Mouse (Mus musculus): Measurements from ENCODE around the gene Ccdc9b.

The Ccdc9b gene

GRCm38 (mm10) chr2:118761906-118762783 is at the start of gene Ccdc9b:
Gene Ccdc9b (minus strand): TSS chr2:118762661.
- DNase-seq = peak; percentile 88

GRCm38 (mm10) chr2:118810861-118811260 is 48.4 kb upstream of the Ccdc9b start:
- DNase-seq = no peak

- no peak for DNase-seq
Measured at GRCm38 (mm10) chr2:118806860-118807259, 44.4 kb upstream of the Ccdc9b start.

GRCm38 (mm10) chr2:118805756-118806155 is 43.3 kb upstream of the Ccdc9b start:
- DNase-seq = peak; percentile 41

- DNase-seq = peak; percentile 54
Measured at GRCm38 (mm10) chr2:118805137-118805536, 42.7 kb upstream of the Ccdc9b start.

GRCm38 (mm10) chr2:118804474-118804873 is 42.0 kb upstream of the Ccdc9b start:
- peak; percentile 37 for DNase-seq

- peak; percentile 87 for DNase-seq
Measured at GRCm38 (mm10) chr2:118802542-118803118, 40.2 kb upstream of the Ccdc9b start.

- no peak for DNase-seq
Measured at GRCm38 (mm10) chr2:118793636-118794035, 31.2 kb upstream of the Ccdc9b start.

- DNase-seq = no peak
Measured at GRCm38 (mm10) chr2:118792259-118792613, 29.8 kb upstream of the Ccdc9b start.

- peak; percentile 69 for DNase-seq
Measured at GRCm38 (mm10) chr2:118791591-118792258, 29.3 kb upstream of the Ccdc9b start.

GRCm38 (mm10) chr2:118790551-118791525 is 28.4 kb upstream of the Ccdc9b start:
- DNase-seq = peak; percentile 79

GRCm38 (mm10) chr2:118790221-118790550 is 27.7 kb upstream of the Ccdc9b start:
- no peak for DNase-seq

- no peak for DNase-seq
Measured at GRCm38 (mm10) chr2:118789501-118789900, 27.0 kb upstream of the Ccdc9b start.

- no peak for DNase-seq
Measured at GRCm38 (mm10) chr2:118786525-118786924, 24.1 kb upstream of the Ccdc9b start.

GRCm38 (mm10) chr2:118783663-118784062 is 21.2 kb upstream of the Ccdc9b start:
- no peak for DNase-seq

- DNase-seq = no peak
Measured at GRCm38 (mm10) chr2:118783093-118783492, 20.6 kb upstream of the Ccdc9b start.

GRCm38 (mm10) chr2:118782303-118782702 is 19.8 kb upstream of the Ccdc9b start:
- no peak for DNase-seq

- DNase-seq = no peak
Measured at GRCm38 (mm10) chr2:118781115-118781514, 18.7 kb upstream of the Ccdc9b start.

- peak; percentile 89 for DNase-seq
Measured at GRCm38 (mm10) chr2:118779504-118780480, 17.3 kb upstream of the Ccdc9b start, which contains the start of gene Disp2. Gene Disp2 (plus strand): TSS chr2:118779719.

- DNase-seq = no peak
Measured at GRCm38 (mm10) chr2:118779065-118779464, 16.6 kb upstream of the Ccdc9b start.

- no peak for DNase-seq
Measured at GRCm38 (mm10) chr2:118778418-118778817, 16.0 kb upstream of the Ccdc9b start.
